Mouse (Mus musculus) forebrain, embryonic 10.5 days (tissue): Measurements from ENCODE around the gene Krtap24-1. TPM values are rescaled to one million over a fixed set of nuclear protein-coding genes. Genes with fewer than 3 reads are reported as not detected.

Experiments used
- polyA plus RNA-seq: library from polyadenylated mRNA; unstranded; fragments of >200 nt; fragmentation: Nextera tagmentation; extraction: Ambion mirVana; gene quantifications from 2 replicates; pipeline ENCODE4 v1.2.1, GENCODE M21; 2016

Gene Krtap24-1
- polyA plus RNA-seq, 1 experiment from 2014 or later, result not detected

Other genes starting within 250 kb of the Krtap24-1 start
- not detected in 2 replicates for gene Cldn17, start 105.3 kb downstream of the Krtap24-1 start, polyA plus RNA-seq
- gene Cldn8, start 49.1 kb downstream of the Krtap24-1 start, polyA plus RNA-seq, result 1.4 TPM in 2 replicates
- gene 2310079G19Rik, start 15.4 kb upstream of the Krtap24-1 start, polyA plus RNA-seq, result not detected in 2 replicates
- gene Krtap26-1, start 35.5 kb upstream of the Krtap24-1 start, polyA plus RNA-seq, result not detected in 2 replicates
- not detected in 2 replicates for gene Krtap27-1, start 59.4 kb upstream of the Krtap24-1 start, polyA plus RNA-seq
- gene 2310061N02Rik, start 95.7 kb upstream of the Krtap24-1 start, polyA plus RNA-seq, result not detected in 2 replicates
- not detected in 2 replicates for gene Krtap13-1, start 116.6 kb upstream of the Krtap24-1 start, polyA plus RNA-seq
- not detected in 2 replicates for gene Krtap13, start 139.4 kb upstream of the Krtap24-1 start, polyA plus RNA-seq
- not detected in 2 replicates for gene 2310034C09Rik, start 146.6 kb upstream of the Krtap24-1 start, polyA plus RNA-seq
- not detected in 2 replicates for gene 2310057N15Rik, start 161.9 kb upstream of the Krtap24-1 start, polyA plus RNA-seq
- not detected in 2 replicates for gene Gm5965, start 165.6 kb upstream of the Krtap24-1 start, polyA plus RNA-seq
- gene Gm20741, start 199.9 kb upstream of the Krtap24-1 start, polyA plus RNA-seq, result not detected in 2 replicates
- gene Krtap15, start 207.9 kb upstream of the Krtap24-1 start, polyA plus RNA-seq, result not detected in 2 replicates
- gene Krtap14, start 213.9 kb upstream of the Krtap24-1 start, polyA plus RNA-seq, result not detected in 2 replicates